Mouse (Mus musculus) mesoderm, embryonic 11.5 days (tissue): ENCODE data around the gene Gm4216.
"Not testable (repeated sequence)": the region's sequence is repeated elsewhere in the genome, so short reads cannot be mapped to it uniquely, and the experiment has no call there.

Experiments used
- DNase-seq: peaks from one replicate; pipeline ENCODE4 v3.0.0-alpha.2; 2012; ENCODE audit warnings: low read depth, low spot score

The Gm4216 gene

GRCm38 (mm10) chr7:23019823-23020222 lies at the start of gene Gm4216:
Gene Gm4216 (minus strand): TSS chr7:23019923.
- DNase-seq: not testable (repeated sequence)

- not testable (repeated sequence) for DNase-seq
These were observed 47.6 kb upstream of the Gm4216 start, which contains the start of gene Gm8720 for GRCm38 (mm10) chr7:23067356-23067755. Gene Gm8720 (minus strand): TSS chr7:23067456.

- not testable (repeated sequence) for DNase-seq
These were observed 35.5 kb upstream of the Gm4216 start, which contains the start of gene Vmn1r163 for GRCm38 (mm10) chr7:23055240-23055639. Gene Vmn1r163 (plus strand): TSS chr7:23055540.

GRCm38 (mm10) chr7:22984573-22984972 lies 35.1 kb downstream of the Gm4216 start, which contains the start of gene Gm4214:
Gene Gm4214 (minus strand): TSS chr7:22984673.
- DNase-seq: not testable (repeated sequence)
